Mouse (Mus musculus): ENCODE measurements around the gene Tifa. TPM values are rescaled to one million over a fixed set of nuclear protein-coding genes. Genes with fewer than 3 reads are reported as not detected.

Tifa gene
- polyA plus RNA-seq, 1 experiment from 2014 or later = 2.4 TPM

- no peak for DNase-seq (ENCODE audit: extremely low spot score, low spot score)
- Histone ChIP-seq H3K36me3 (replicated peaks) (no peaks in the 10 kb centered on the region), H3K27me3 (ENCODE audit: poor library complexity, severe bottlenecking) (no peaks in the 10 kb centered on the region), H3K4me3 (no peak overlapping the region), H3K4me1 (peaks cover 11% of the 10 kb centered on the region; the same call in 1 of the 2 replicates), H3K27ac (no peak overlapping the region), H3K9me3 (no peaks in the 10 kb centered on the region)
- WGBS = 91% methylated on average over 3 of the region's 3 CpGs
Observed at GRCm38 (mm10) chr3:127863571-127863970, 74.0 kb downstream of the Tifa start.

GRCm38 (mm10) chr3:127864242-127864641, 74.6 kb downstream of the Tifa start:
- Histone ChIP-seq H3K27ac (no peak overlapping the region), H3K4me1 (peaks cover 18% of the 10 kb centered on the region; the same call in 1 of the 2 replicates), H3K27me3 (ENCODE audit: poor library complexity, severe bottlenecking) (no peaks in the 10 kb centered on the region), H3K36me3 (replicated peaks) (no peaks in the 10 kb centered on the region), H3K4me3 (no peak overlapping the region), H3K9me3 (no peaks in the 10 kb centered on the region)
- 58% methylated on average over 2 of the region's 2 CpGs for WGBS
- DNase-seq (ENCODE audit: extremely low spot score, low spot score) = no peak

DNA sequence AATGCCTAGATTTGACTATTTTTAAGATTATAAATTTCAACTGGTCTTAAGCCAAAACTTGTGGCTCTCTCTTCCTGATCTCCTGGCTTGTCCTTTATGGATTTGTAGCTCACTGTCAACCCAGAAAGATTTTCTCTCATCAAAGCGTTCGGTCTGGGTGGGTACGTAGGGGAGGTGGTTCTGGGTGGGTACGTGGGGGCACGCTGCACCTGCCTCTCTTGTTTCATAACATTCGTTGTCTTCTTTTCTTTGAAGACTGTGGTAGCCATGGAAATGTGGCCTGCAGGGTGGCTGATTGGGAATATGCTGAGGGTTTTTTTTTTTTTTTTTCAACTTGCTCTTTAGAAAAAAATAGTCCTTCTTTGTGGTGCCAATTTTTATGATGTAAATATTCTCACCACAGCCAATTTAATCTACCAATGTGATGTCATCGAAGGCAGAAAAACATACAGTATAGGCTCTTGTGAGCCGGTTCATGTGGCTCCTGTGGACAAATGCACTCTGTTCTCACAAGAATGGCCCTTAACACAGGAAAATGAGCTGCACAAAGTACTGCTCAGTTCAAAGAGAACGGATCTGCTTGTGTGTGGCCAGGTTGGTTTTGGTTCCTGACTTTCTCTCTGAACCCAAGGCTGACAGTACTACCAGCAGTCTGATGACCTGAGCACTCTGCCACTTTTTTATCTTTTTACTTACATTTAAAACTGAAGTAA, 78.6 kb downstream of the Tifa start:
- peaks cover 18% of the 10 kb centered on the region; the same call in 1 of the 2 replicates for H3K4me1 ChIP-seq
- no peaks in the 10 kb centered on the region for H3K9me3 ChIP-seq
- WGBS = 82% methylated on average over 9 of the region's 9 CpGs
- H3K27me3 ChIP-seq (ENCODE audit: poor library complexity, severe bottlenecking) = no peaks in the 10 kb centered on the region
- H3K4me3 ChIP-seq = no peak overlapping the region
- H3K27ac ChIP-seq = no peak overlapping the region
- no peak for DNase-seq (ENCODE audit: extremely low spot score, low spot score)
- H3K36me3 ChIP-seq (replicated peaks) = no peaks in the 10 kb centered on the region

DNA sequence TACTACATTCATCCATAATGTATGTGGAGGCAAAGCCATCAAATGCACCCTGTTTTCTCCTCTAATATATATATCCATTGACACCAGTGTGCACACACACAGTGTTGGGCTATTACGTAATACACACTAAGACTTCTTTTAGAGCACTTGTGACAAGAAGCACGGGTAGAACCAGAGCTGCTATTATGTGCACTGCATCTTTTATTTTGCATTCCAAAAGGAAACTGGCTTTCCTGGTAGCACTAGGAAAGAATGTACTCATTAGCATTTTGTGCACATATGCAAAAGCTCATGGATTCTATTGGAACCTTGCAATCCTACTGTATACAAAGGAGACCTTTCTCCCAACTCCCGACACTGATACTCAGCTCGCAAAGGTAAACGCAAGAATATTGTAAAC, 79.3 kb downstream of the Tifa start:
- Histone ChIP-seq H3K9me3 (no peaks in the 10 kb centered on the region), H3K27me3 (ENCODE audit: poor library complexity, severe bottlenecking) (no peaks in the 10 kb centered on the region), H3K27ac (no peak overlapping the region), H3K4me3 (no peak overlapping the region), H3K4me1 (peaks cover 18% of the 10 kb centered on the region; the same call in 1 of the 2 replicates), H3K36me3 (replicated peaks) (no peaks in the 10 kb centered on the region)
- WGBS = 79% methylated on average over 5 of the region's 5 CpGs
- no peak for DNase-seq (ENCODE audit: extremely low spot score, low spot score)

- H3K4me1 ChIP-seq = peaks cover 18% of the 10 kb centered on the region; the same call in 1 of the 2 replicates
- 89% methylated on average over 9 of the region's 9 CpGs for WGBS
- no peak overlapping the region for H3K27ac ChIP-seq
- H3K27me3 ChIP-seq (ENCODE audit: poor library complexity, severe bottlenecking) = no peaks in the 10 kb centered on the region
- no peaks in the 10 kb centered on the region for H3K36me3 ChIP-seq (replicated peaks)
- no peak overlapping the region for H3K4me3 ChIP-seq
- H3K9me3 ChIP-seq = no peaks in the 10 kb centered on the region
- no peak for DNase-seq (ENCODE audit: extremely low spot score, low spot score)
Observed at GRCm38 (mm10) chr3:127871575-127871974, 82.0 kb downstream of the Tifa start.

DNA sequence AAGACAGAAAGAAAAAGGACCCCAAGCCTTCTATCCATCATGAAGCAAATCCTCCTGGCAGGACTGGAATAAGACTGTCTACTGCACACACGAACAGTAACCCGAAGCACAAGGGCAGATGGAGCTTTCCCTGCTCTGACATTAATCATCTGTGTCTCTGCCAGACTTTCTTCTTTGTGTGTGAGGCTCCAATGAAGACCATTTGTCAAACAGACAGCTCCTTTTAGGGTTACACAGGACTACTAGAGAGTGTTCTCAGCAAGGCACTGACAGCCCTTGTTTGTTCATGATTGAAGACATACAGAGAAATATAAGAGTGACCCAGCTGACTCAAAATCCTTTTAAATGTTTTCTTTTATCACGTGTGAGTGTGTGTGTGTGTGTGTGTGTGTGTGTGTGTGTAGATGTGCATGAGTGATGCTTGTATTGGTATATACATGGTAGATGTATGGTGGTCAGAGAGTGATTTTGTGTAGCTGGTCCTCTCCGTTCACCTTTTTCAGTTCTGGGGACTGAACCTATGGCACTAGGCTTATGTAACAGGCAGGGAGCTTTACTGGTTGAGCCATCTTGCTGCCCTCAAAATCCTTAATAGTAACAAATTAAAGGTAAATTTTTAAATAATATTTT, 84.8 kb downstream of the Tifa start:
- no peak overlapping the region for H3K4me3 ChIP-seq
- WGBS = 87% methylated on average over 4 of the region's 4 CpGs
- H3K27ac ChIP-seq = no peak overlapping the region
- H3K4me1 ChIP-seq = no peaks in the 10 kb centered on the region
- no peaks in the 10 kb centered on the region for H3K36me3 ChIP-seq (replicated peaks)
- H3K27me3 ChIP-seq (ENCODE audit: poor library complexity, severe bottlenecking) = no peaks in the 10 kb centered on the region
- no peak for DNase-seq (ENCODE audit: extremely low spot score, low spot score)
- H3K9me3 ChIP-seq = no peaks in the 10 kb centered on the region

DNA sequence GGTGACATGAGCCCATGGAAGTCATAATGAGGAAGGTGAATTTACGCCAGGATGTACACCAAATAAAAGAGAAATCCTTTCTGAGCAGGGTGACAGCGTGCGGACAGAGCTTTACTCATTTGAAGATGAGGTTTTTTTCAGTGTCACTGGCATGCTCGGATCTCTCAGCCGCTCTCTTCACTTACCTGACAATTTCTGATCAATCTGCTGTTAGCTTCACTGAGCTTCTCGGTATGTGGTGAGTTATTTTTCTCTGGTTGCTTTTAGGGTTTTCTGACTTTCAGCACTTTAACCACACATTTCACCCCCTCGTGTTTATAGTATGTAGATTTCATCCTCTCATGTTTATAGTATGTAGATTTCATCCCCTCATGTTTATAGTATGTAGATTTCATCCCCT, 85.5 kb downstream of the Tifa start:
- 91% methylated on average over 7 of the region's 7 CpGs for WGBS
- H3K27ac ChIP-seq = no peak overlapping the region

GRCm38 (mm10) chr3:127875509-127875908, 85.9 kb downstream of the Tifa start:
- H3K36me3 ChIP-seq (replicated peaks) = no peaks in the 10 kb centered on the region
- H3K27ac ChIP-seq = no peak overlapping the region
- no peaks in the 10 kb centered on the region for H3K4me1 ChIP-seq
- no peak overlapping the region for H3K4me3 ChIP-seq
- 97% methylated on average over 2 of the region's 2 CpGs for WGBS
- no peak for DNase-seq (ENCODE audit: extremely low spot score, low spot score)
- no peaks in the 10 kb centered on the region for H3K27me3 ChIP-seq (ENCODE audit: poor library complexity, severe bottlenecking)
- H3K9me3 ChIP-seq = no peaks in the 10 kb centered on the region

More for the DNA sequence above, 85.5 kb downstream of the Tifa start:
- Histone ChIP-seq H3K9me3 (no peaks in the 10 kb centered on the region), H3K27me3 (ENCODE audit: poor library complexity, severe bottlenecking) (no peaks in the 10 kb centered on the region), H3K4me3 (no peak overlapping the region), H3K4me1 (no peaks in the 10 kb centered on the region), H3K36me3 (replicated peaks) (no peaks in the 10 kb centered on the region)
- DNase-seq (ENCODE audit: extremely low spot score, low spot score) = no peak

DNA sequence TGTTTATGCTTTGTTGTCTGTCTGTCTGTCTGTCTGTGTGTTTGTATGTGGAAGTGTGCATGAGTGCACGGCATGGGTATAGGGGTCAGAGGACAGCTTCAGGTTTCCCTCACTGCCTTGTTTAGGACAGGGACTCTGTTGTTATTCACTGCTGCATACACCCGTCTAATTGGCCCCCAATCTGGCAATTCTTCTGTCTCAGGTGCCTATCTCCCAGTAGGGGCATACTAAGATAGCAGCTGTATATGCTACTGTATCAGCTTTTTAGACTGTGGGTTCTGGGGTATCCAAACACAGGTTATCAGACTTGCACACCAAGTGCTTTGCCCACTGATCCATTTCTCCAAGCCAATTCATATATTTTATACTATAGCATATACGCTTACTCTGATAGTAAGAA, 90.4 kb downstream of the Tifa start:
- no peaks in the 10 kb centered on the region for H3K36me3 ChIP-seq (replicated peaks)
- DNase-seq (ENCODE audit: extremely low spot score, low spot score) = no peak
- no peaks in the 10 kb centered on the region for H3K9me3 ChIP-seq
- no peak overlapping the region for H3K27ac ChIP-seq
- H3K27me3 ChIP-seq (ENCODE audit: poor library complexity, severe bottlenecking) = no peaks in the 10 kb centered on the region
- 91% methylated on average over 3 of the region's 3 CpGs for WGBS
- no peak overlapping the region for H3K4me3 ChIP-seq
- H3K4me1 ChIP-seq = no peaks in the 10 kb centered on the region

DNA sequence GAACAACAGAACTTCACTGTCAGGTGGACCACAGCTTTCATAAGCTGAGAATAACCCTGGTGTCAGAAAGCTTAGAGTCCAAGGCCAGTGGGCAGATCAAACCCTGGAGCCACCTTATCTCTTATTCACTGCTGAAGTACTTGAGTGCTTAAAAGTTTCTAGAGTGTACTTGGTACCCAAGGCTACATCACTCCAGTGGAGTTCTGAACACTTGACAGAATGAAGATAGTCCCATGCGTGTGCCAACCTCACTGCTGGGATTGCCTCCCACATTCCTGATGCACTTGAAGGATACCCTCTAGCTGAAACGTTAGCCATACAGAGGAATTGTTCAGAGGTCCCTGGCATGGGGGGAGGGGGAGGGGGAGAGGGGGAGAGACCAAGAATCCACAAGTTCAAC, 92.1 kb downstream of the Tifa start:
- H3K27me3 ChIP-seq (ENCODE audit: poor library complexity, severe bottlenecking) = no peaks in the 10 kb centered on the region
- no peak overlapping the region for H3K27ac ChIP-seq
- no peak overlapping the region for H3K4me3 ChIP-seq
- H3K9me3 ChIP-seq = no peaks in the 10 kb centered on the region
- H3K36me3 ChIP-seq (replicated peaks) = no peaks in the 10 kb centered on the region
- no peak for DNase-seq (ENCODE audit: extremely low spot score, low spot score)
- H3K4me1 ChIP-seq = no peaks in the 10 kb centered on the region
- 84% methylated on average over 2 of the region's 2 CpGs for WGBS

Other genes starting within 250 kb of the Tifa start
- gene Larp7, start 236.5 kb upstream of the Tifa start, polyA plus RNA-seq (2016; fragmentation: Nextera tagmentation; extraction: Ambion mirVana) = 83.9 and 88.7 TPM in 2 replicates
- gene Zgrf1, start 236.3 kb upstream of the Tifa start, polyA plus RNA-seq (2016; fragmentation: Nextera tagmentation; extraction: Ambion mirVana) = 20.8 and 25.3 TPM in 2 replicates
- gene Neurog2, start 156.7 kb upstream of the Tifa start, polyA plus RNA-seq (2016; fragmentation: Nextera tagmentation; extraction: Ambion mirVana) = 20.2 and 28.0 TPM in 2 replicates
- gene Alpk1, start 9.3 kb upstream of the Tifa start, polyA plus RNA-seq (2016; fragmentation: Nextera tagmentation; extraction: Ambion mirVana) = 0.76 and 0.87 TPM in 2 replicates
- 53.1 and 57.8 TPM in 2 replicates for gene Ap1ar, start 47.7 kb downstream of the Tifa start, polyA plus RNA-seq (2016; fragmentation: Nextera tagmentation; extraction: Ambion mirVana)
- 2.2 and 2.6 TPM in 2 replicates for gene Fam241a, start 106.5 kb downstream of the Tifa start, polyA plus RNA-seq (2016; fragmentation: Nextera tagmentation; extraction: Ambion mirVana)

Data from forebrain, embryonic 10.5 days (tissue).